Mouse (Mus musculus) kidney, adult 2 months (tissue): ENCODE measurements around the gene Magt1. TPM values are rescaled to one million over a fixed set of nuclear protein-coding genes. Genes with fewer than 3 reads are reported as not detected.
"Not testable (repeated sequence)": the region's sequence is repeated elsewhere in the genome, so short reads cannot be mapped to it uniquely, and the experiment has no call there.

Experiments
- DNase-seq: peaks from one replicate; pipeline ENCODE4 v3.0.0; 2021
- H3K27ac ChIP-seq: fragments of 200-500 bp; 2 replicates; pipeline ENCODE4 v1.5.1; 2012; ENCODE audit warnings: low read depth, low read length, control low read depth, inconsistent platforms; ENCODE audit not compliant: insufficient read depth
- H3K27me3 ChIP-seq: fragments of 200-500 bp; replicated peaks from 2 replicates; pipeline ENCODE4 v1.6.1; 2012; ENCODE audit warnings: mild to moderate bottlenecking, moderate library complexity, low read length, inconsistent platforms; ENCODE audit not compliant: control insufficient read depth, insufficient read depth
- H3K36me3 ChIP-seq: fragments of 200-500 bp; 2 replicates; pipeline ENCODE4 v1.6.1; 2012; ENCODE audit warnings: mild to moderate bottlenecking, moderate library complexity, low read length, inconsistent platforms; ENCODE audit not compliant: control insufficient read depth, insufficient read depth
- H3K4me1 ChIP-seq: fragments of 200-500 bp; 2 replicates; pipeline ENCODE4 v1.6.1; 2011; ENCODE audit warnings: low read length; ENCODE audit not compliant: control insufficient read depth, insufficient read depth
- H3K4me3 ChIP-seq: fragments of 200-500 bp; 2 replicates; pipeline ENCODE4 v1.5.1; 2011; ENCODE audit warnings: mild to moderate bottlenecking, low read depth, low read length, control low read depth; ENCODE audit not compliant: insufficient read depth
- CTCF ChIP-seq: fragments of 200-500 bp; conservative IDR thresholded peaks from 2 replicates; pipeline ENCODE4 v1.5.1; 2011; ENCODE audit warnings: low read depth, mild to moderate bottlenecking, control low read depth, low read length, moderate library complexity, mixed read lengths; ENCODE audit not compliant: insufficient read depth, insufficient read length
- POLR2A ChIP-seq: fragments of 200-500 bp; IDR thresholded peaks from one replicate; pipeline ENCODE4 v1.6.1; 2011; ENCODE audit warnings: low read depth, low read length, control low read depth
- WGBS: fragments of 180-500 bp; shearing (Covaris S2); methylation state at CpG from one replicate; pipeline ENCODE4 v1.1.7; 2018; 5-methylcytosine and 5-hydroxymethylcytosine counted together
- polyA plus RNA-seq: library from polyadenylated mRNA; depleted of rRNA; stranded (reverse); fragments of >200 nt; gene quantifications from 2 replicates; pipeline ENCODE4 v1.2.3, GENCODE M21; 2012; rRNA removed

The Magt1 gene
- polyA plus RNA-seq, 1 experiment: 16.4 TPM

DNA sequence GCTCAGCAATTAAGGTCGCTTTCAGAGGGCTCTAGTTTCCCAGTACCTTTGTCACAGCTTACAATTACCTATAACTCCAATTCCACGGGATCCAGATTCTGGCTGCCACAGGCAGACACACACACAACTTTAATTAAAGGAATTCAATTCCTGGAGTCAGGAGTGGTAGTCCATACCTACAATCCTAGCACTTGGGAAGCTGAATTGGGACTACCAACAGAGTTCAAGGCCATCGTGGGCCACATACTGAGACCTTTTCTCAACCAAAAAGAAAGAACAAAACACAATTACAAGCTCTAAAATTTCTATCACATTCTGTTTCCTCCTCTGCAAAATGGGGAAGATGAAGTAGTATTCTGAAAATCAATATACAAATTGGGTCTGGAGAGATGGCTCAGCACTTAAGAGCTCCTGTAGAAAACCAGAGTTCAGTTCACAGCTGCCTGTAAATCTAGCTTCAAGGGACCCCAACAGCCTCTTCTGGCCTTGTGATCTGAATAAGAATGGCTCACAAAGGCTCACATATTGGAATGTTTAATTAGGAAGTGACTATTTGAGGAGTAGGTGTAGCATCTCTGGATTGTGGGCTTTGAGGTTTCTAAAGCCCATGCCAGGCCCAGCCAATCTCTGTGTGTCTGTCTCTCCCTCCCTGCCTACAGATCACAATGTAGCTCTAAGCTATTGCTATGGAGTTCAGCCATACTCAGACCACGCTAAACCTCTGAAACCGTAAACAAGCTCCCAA, 87.2 kb downstream of the Magt1 start:
- 82% methylated on average over 5 of the region's 5 CpGs for WGBS

GRCm38 (mm10) chrX:105923896-105924295, 87.8 kb downstream of the Magt1 start:
- no peak for TF ChIP-seq CTCF
- no peak for TF ChIP-seq POLR2A
- H3K27ac ChIP-seq: no peak overlapping the region
- no CpG with 5 or more reads among the region's 1 CpGs for WGBS
- H3K4me1 ChIP-seq: peaks cover 8% of the 10 kb centered on the region; the same call in 1 of the 2 replicates
- no peaks in the 10 kb centered on the region for H3K27me3 ChIP-seq
- H3K4me3 ChIP-seq: no peak overlapping the region
- no peaks in the 10 kb centered on the region for H3K36me3 ChIP-seq
- DNase-seq: no peak

More for the DNA sequence above, 87.2 kb downstream of the Magt1 start:
- no peak for DNase-seq
- Histone ChIP-seq H3K27me3 (no peaks in the 10 kb centered on the region), H3K4me1 (peaks cover 6% of the 10 kb centered on the region; the same call in 1 of the 2 replicates), H3K36me3 (no peaks in the 10 kb centered on the region), H3K27ac (no peak overlapping the region), H3K4me3 (no peak overlapping the region)
- no peak for TF ChIP-seq POLR2A
- no peak for TF ChIP-seq CTCF

GRCm38 (mm10) chrX:105922986-105923385, 88.7 kb downstream of the Magt1 start:
- not testable (repeated sequence) for H3K27me3 ChIP-seq, H3K4me3 ChIP-seq, H3K27ac ChIP-seq, DNase-seq, H3K36me3 ChIP-seq, H3K4me1 ChIP-seq
- WGBS: 94% methylated on average over 7 of the region's 7 CpGs

DNA sequence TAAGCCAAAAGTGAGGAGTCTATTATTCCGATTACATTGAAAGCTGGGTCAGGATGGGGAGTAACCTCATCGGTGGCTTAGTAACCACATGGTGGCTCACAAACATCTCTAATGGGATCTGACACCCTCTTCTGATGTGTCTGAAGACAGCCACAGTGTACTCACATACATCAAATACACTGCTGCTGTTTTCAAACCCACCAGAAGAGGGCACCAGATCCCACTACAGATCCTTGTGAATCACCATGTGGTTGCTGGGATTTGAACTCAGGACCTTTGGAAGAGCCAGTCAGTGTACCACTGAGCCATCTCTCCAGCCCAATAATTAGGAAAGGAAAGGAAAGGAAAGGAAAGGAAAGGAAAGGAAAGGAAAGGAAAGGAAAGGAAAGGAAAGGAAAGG, 90.3 kb downstream of the Magt1 start:
- Histone ChIP-seq H3K4me1 (peaks cover 5% of the 10 kb centered on the region; the same call in 1 of the 2 replicates), H3K27ac (no peak overlapping the region), H3K27me3 (no peaks in the 10 kb centered on the region), H3K4me3 (no peak overlapping the region), H3K36me3 (no peaks in the 10 kb centered on the region)
- 56% methylated on average over 2 of the region's 2 CpGs for WGBS
- peak; percentile 36 for DNase-seq
- TF ChIP-seq POLR2A (no peak), CTCF (0 out of 2 replicates have a peak, but pooled peaks have one; percentile 9)

Other genes starting within 250 kb of the Magt1 start
- 0.15 and 0.19 TPM in 2 replicates for gene Fgf16, start 247.6 kb downstream of the Magt1 start, polyA plus RNA-seq
- 15.1 and 17.1 TPM in 2 replicates for gene Atrx, start 82.5 kb downstream of the Magt1 start, polyA plus RNA-seq
- gene Cox7b, start 3.8 kb upstream of the Magt1 start, polyA plus RNA-seq: 532 and 542 TPM in 2 replicates
- gene Atp7a, start 15.4 kb upstream of the Magt1 start, polyA plus RNA-seq: 4.4 and 5.0 TPM in 2 replicates
- gene Tlr13, start 131.3 kb upstream of the Magt1 start, polyA plus RNA-seq: 0.31 and 0.48 TPM in 2 replicates
- gene Pgk1, start 175.2 kb upstream of the Magt1 start, polyA plus RNA-seq: 325 and 361 TPM in 2 replicates
- gene Taf9b, start 209.3 kb upstream of the Magt1 start, polyA plus RNA-seq: 9.3 and 12.5 TPM in 2 replicates
- not detected in 2 replicates for gene Fnd3c2, start 243.5 kb upstream of the Magt1 start, polyA plus RNA-seq